Mouse (Mus musculus) thymus, adult 2 months (tissue): ENCODE data around the gene 2300002M23Rik.

Experiments used
- CTCF ChIP-seq: fragments of 200-500 bp; IDR thresholded peaks from 2 replicates; pipeline ENCODE4 v1.5.1; 2012; ENCODE audit warnings: mild to moderate bottlenecking, control low read depth, low read length, moderate library complexity, borderline replicate concordance; ENCODE audit not compliant: control insufficient read depth, poor library complexity, insufficient read depth; ENCODE audit errors: extremely low read depth
- POLR2A ChIP-seq: fragments of 200-500 bp; IDR thresholded peaks from 2 replicates; pipeline ENCODE4 v1.6.1; 2012; ENCODE audit warnings: mild to moderate bottlenecking, low read length, control low read depth, moderate library complexity; ENCODE audit not compliant: control insufficient read depth, poor library complexity, insufficient read depth; ENCODE audit errors: extremely low read depth

DNA sequence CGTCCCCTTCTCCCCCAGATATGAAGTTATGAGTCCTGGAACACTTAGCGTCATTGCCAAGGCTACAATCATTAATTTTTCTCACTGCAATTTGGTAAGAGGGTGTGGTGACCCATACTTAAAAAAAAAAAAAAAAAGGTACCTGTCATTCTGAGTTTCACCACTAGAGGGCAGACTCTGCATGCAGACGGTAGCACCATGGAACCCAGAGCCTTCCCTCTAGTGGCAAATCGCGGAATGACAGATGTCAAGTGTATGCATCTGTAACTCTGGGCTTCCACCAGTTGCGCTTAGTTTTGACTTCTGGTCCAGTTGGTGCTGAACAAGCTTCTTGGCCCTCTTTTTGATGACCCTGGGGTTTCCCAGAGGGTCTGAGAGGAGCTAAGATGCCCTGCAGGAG, 11.0 kb downstream of the 2300002M23Rik start:
- TF ChIP-seq CTCF (peak; percentile 37; the same call in 1 of the 2 replicates), POLR2A (no peak)
